Mouse (Mus musculus) MEL (cell line): ENCODE results near the gene Cpeb3. TPM values are rescaled to one million over a fixed set of nuclear protein-coding genes. Genes with fewer than 3 reads are reported as not detected.

Experiments
- DNase-seq: peaks from one replicate; pipeline ENCODE4 v3.0.0; 2011; ENCODE audit warnings: low read depth, low spot score
- H3K27ac ChIP-seq: 2 replicates; pipeline ENCODE4 v1.5.1; 2012; ENCODE audit warnings: low read depth, mild to moderate bottlenecking, control low read depth, low read length, moderate library complexity; ENCODE audit not compliant: control insufficient read depth
- H3K27me3 ChIP-seq, 2 experiments: fragments of 150-350 bp in 1 of 2; sonication (generic) in 1 of 2; 2 replicates each; pipeline ENCODE4 v1.6.1; 2012; ENCODE audit warnings: low read length in 2 of 2, mild to moderate bottlenecking in 2 of 2, improper control_type of control experiment in 1 of 2, moderate library complexity in 1 of 2; ENCODE audit not compliant: insufficient read depth in 2 of 2, control insufficient read depth in 1 of 2
- H3K36me3 ChIP-seq, 2 experiments: 2 replicates each; pipeline ENCODE4 v1.6.1; 2012 to 2014; ENCODE audit warnings: low read length in 2 of 2, improper control_type of control experiment in 1 of 2, inconsistent platforms in 1 of 2, mild to moderate bottlenecking in 1 of 2; ENCODE audit not compliant: insufficient read depth in 2 of 2, control insufficient read depth in 1 of 2
- H3K4me1 ChIP-seq, 2 experiments: fragments of 150-350 bp in 1 of 2; sonication (generic) in 1 of 2; 2 replicates each; pipeline ENCODE4 v1.6.1; 2012; ENCODE audit warnings: low read length in 2 of 2, improper control_type of control experiment in 1 of 2, mild to moderate bottlenecking in 1 of 2; ENCODE audit not compliant: insufficient read depth in 2 of 2, control insufficient read depth in 1 of 2
- H3K4me3 ChIP-seq, 2 experiments: fragments of 150-350 bp in 1 of 2; sonication (generic) in 1 of 2; 2 replicates each; pipeline ENCODE4 v1.5.1; 2012; ENCODE audit warnings: low read depth in 2 of 2, low read length in 2 of 2, mild to moderate bottlenecking in 2 of 2, moderate library complexity in 2 of 2, control low read depth in 1 of 2, improper control_type of control experiment in 1 of 2; ENCODE audit not compliant: control insufficient read depth in 1 of 2, insufficient read depth in 1 of 2
- H3K79me2 ChIP-seq: 2 replicates; pipeline ENCODE4 v1.6.1; 2012; ENCODE audit warnings: mild to moderate bottlenecking, low read length, moderate library complexity; ENCODE audit not compliant: control insufficient read depth, poor library complexity, insufficient read depth
- H3K9ac ChIP-seq: 2 replicates; pipeline ENCODE4 v1.6.1; 2012; ENCODE audit warnings: low read depth, mild to moderate bottlenecking, control low read depth, low read length, moderate library complexity; ENCODE audit not compliant: control insufficient read depth, poor library complexity, severe bottlenecking
- H3K9me3 ChIP-seq: fragments of 150-350 bp; sonication (generic); replicated peaks from 2 replicates; pipeline ENCODE4 v1.6.1; 2012; ENCODE audit warnings: mild to moderate bottlenecking, low read length, improper control_type of control experiment, moderate library complexity; ENCODE audit not compliant: insufficient read depth
- BHLHE40 ChIP-seq: IDR thresholded peaks from 2 replicates; pipeline ENCODE4 v1.6.1; 2012; ENCODE audit warnings: low read depth, mild to moderate bottlenecking, inconsistent platforms, low read length, improper control_type of control experiment, borderline replicate concordance
- CHD1 ChIP-seq: IDR thresholded peaks from 2 replicates; pipeline ENCODE4 v1.6.1; 2012; ENCODE audit warnings: low read depth, mild to moderate bottlenecking, inconsistent platforms, low read length, improper control_type of control experiment
- CHD2 ChIP-seq: IDR thresholded peaks from 2 replicates; pipeline ENCODE4 v1.6.1; 2011; ENCODE audit warnings: low read length, improper control_type of control experiment
- CTCF ChIP-seq, 3 experiments: IDR thresholded peaks in 2 of 3; conservative IDR thresholded peaks in 1 of 3; 2 replicates each; pipeline ENCODE4 v1.5.1; 2011 to 2012; ENCODE audit warnings: low read length in 3 of 3, low read depth in 2 of 3, mild to moderate bottlenecking in 2 of 3, improper control_type of control experiment in 1 of 3, inconsistent platforms in 1 of 3, mixed read lengths in 1 of 3, moderate library complexity in 1 of 3; ENCODE audit not compliant: control insufficient read depth in 1 of 3, insufficient read depth in 1 of 3, poor library complexity in 1 of 3, severe bottlenecking in 1 of 3
- E2F4 ChIP-seq: IDR thresholded peaks from 2 replicates; pipeline ENCODE4 v1.6.1; 2011; ENCODE audit warnings: low read depth, low read length, improper control_type of control experiment, borderline replicate concordance
- ELF1 ChIP-seq: IDR thresholded peaks from 2 replicates; pipeline ENCODE4 v1.6.1; 2014; ENCODE audit warnings: low read depth, mild to moderate bottlenecking, inconsistent platforms, low read length, improper control_type of control experiment, moderate library complexity
- EP300 ChIP-seq, 2 experiments: IDR thresholded peaks; 2 replicates each; pipeline ENCODE4 v1.6.1; 2011; ENCODE audit warnings: improper control_type of control experiment in 2 of 2, low read length in 2 of 2, low read depth in 1 of 2, mild to moderate bottlenecking in 1 of 2
- ETS1 ChIP-seq: IDR thresholded peaks from 2 replicates; pipeline ENCODE4 v1.6.1; 2012; ENCODE audit warnings: low read depth, mild to moderate bottlenecking, inconsistent platforms, low read length, improper control_type of control experiment, moderate library complexity
- GABPA ChIP-seq: IDR thresholded peaks from 2 replicates; pipeline ENCODE4 v1.6.1; 2012; ENCODE audit warnings: low read depth, mild to moderate bottlenecking, inconsistent platforms, low read length, improper control_type of control experiment, moderate library complexity
- GATA1 ChIP-seq: IDR thresholded peaks from 2 replicates; pipeline ENCODE4 v1.6.1; 2011; ENCODE audit warnings: low read depth, low read length, improper control_type of control experiment
- JUND ChIP-seq: IDR thresholded peaks from 2 replicates; pipeline ENCODE4 v1.6.1; 2011; ENCODE audit warnings: low read depth, mild to moderate bottlenecking, improper control_type of control experiment, low read length
- KAT2A ChIP-seq: conservative IDR thresholded peaks from 2 replicates; pipeline ENCODE4 v1.6.1; 2012; ENCODE audit warnings: low read depth, low read length, improper control_type of control experiment, inconsistent platforms
- MAFK ChIP-seq: IDR thresholded peaks from 2 replicates; pipeline ENCODE4 v1.6.1; 2011; ENCODE audit warnings: low read depth, mild to moderate bottlenecking, low read length, improper control_type of control experiment, borderline replicate concordance
- MAX ChIP-seq: IDR thresholded peaks from 2 replicates; pipeline ENCODE4 v1.6.1; 2011; ENCODE audit warnings: low read length, improper control_type of control experiment
- MAZ ChIP-seq: IDR thresholded peaks from 2 replicates; pipeline ENCODE4 v1.6.1; 2012; ENCODE audit warnings: low read depth, mild to moderate bottlenecking, inconsistent platforms, low read length, improper control_type of control experiment
- MEF2A ChIP-seq: IDR thresholded peaks from 2 replicates; pipeline ENCODE4 v1.6.1; 2014; ENCODE audit warnings: low read depth, mild to moderate bottlenecking, inconsistent platforms, low read length, improper control_type of control experiment; ENCODE audit not compliant: poor library complexity, insufficient replicate concordance, severe bottlenecking; ENCODE audit errors: extremely low read depth
- MYB ChIP-seq: IDR thresholded peaks from 2 replicates; pipeline ENCODE4 v1.6.1; 2011; ENCODE audit warnings: mild to moderate bottlenecking, low read depth, low read length, improper control_type of control experiment
- MYC ChIP-seq: IDR thresholded peaks from 2 replicates; pipeline ENCODE4 v1.6.1; 2011; ENCODE audit warnings: low read depth, mild to moderate bottlenecking, low read length, improper control_type of control experiment, moderate library complexity
- NRF1 ChIP-seq: IDR thresholded peaks from 2 replicates; pipeline ENCODE4 v1.6.1; 2014; ENCODE audit warnings: low read depth, mild to moderate bottlenecking, inconsistent platforms, low read length, improper control_type of control experiment, moderate library complexity; ENCODE audit not compliant: poor library complexity, insufficient read depth, severe bottlenecking
- POLR2A ChIP-seq, 2 experiments: IDR thresholded peaks; 2 replicates each; pipeline ENCODE4 v1.6.1; 2011 to 2012; ENCODE audit warnings: low read length in 2 of 2, mild to moderate bottlenecking in 2 of 2, control low read depth in 1 of 2, improper control_type of control experiment in 1 of 2, low read depth in 1 of 2, moderate library complexity in 1 of 2; ENCODE audit not compliant: control insufficient read depth in 1 of 2, insufficient read depth in 1 of 2, poor library complexity in 1 of 2
- POLR2AphosphoS2 ChIP-seq: IDR thresholded peaks from 2 replicates; pipeline ENCODE4 v1.6.1; 2011; ENCODE audit warnings: low read length, improper control_type of control experiment
- POLR2AphosphoS5 ChIP-seq: IDR thresholded peaks from 2 replicates; pipeline ENCODE4 v1.6.1; 2012; ENCODE audit warnings: low read depth, borderline replicate concordance, mild to moderate bottlenecking, inconsistent platforms, low read length, moderate library complexity, mixed read lengths
- RAD21 ChIP-seq: IDR thresholded peaks from 2 replicates; pipeline ENCODE4 v1.6.1; 2011; ENCODE audit warnings: mild to moderate bottlenecking, low read depth, low read length, improper control_type of control experiment
- RCOR1 ChIP-seq: IDR thresholded peaks from 2 replicates; pipeline ENCODE4 v1.6.1; 2012; ENCODE audit warnings: low read depth, mild to moderate bottlenecking, inconsistent platforms, low read length, improper control_type of control experiment
- SIN3A ChIP-seq: IDR thresholded peaks from 2 replicates; pipeline ENCODE4 v1.6.1; 2012; ENCODE audit warnings: low read length, improper control_type of control experiment, inconsistent platforms
- SMC3 ChIP-seq: IDR thresholded peaks from 2 replicates; pipeline ENCODE4 v1.6.1; 2011; ENCODE audit warnings: low read depth, low read length, improper control_type of control experiment
- TAL1 ChIP-seq: IDR thresholded peaks from 2 replicates; pipeline ENCODE4 v1.6.1; 2012; ENCODE audit warnings: mild to moderate bottlenecking, inconsistent platforms, low read length, moderate library complexity, mixed read lengths
- TBP ChIP-seq: IDR thresholded peaks from 2 replicates; pipeline ENCODE4 v1.8.0; 2011; ENCODE audit warnings: low read depth, low read length, improper control_type of control experiment
- TCF12 ChIP-seq: IDR thresholded peaks from 2 replicates; pipeline ENCODE4 v1.6.1; 2014; ENCODE audit warnings: low read depth, mild to moderate bottlenecking, inconsistent platforms, low read length, improper control_type of control experiment, moderate library complexity
- UBTF ChIP-seq: IDR thresholded peaks from 2 replicates; pipeline ENCODE4 v1.6.1; 2012; ENCODE audit warnings: low read depth, mild to moderate bottlenecking, inconsistent platforms, low read length, improper control_type of control experiment, moderate library complexity, borderline replicate concordance; ENCODE audit not compliant: insufficient read depth
- USF1 ChIP-seq: IDR thresholded peaks from 2 replicates; pipeline ENCODE4 v1.6.1; 2014; ENCODE audit warnings: low read depth, mild to moderate bottlenecking, inconsistent platforms, low read length, improper control_type of control experiment, moderate library complexity
- USF2 ChIP-seq, 2 experiments: IDR thresholded peaks; 2 replicates each; pipeline ENCODE4 v1.6.1; 2011 to 2012; ENCODE audit warnings: improper control_type of control experiment in 2 of 2, low read length in 2 of 2, borderline replicate concordance in 1 of 2, inconsistent platforms in 1 of 2, low read depth in 1 of 2, mild to moderate bottlenecking in 1 of 2; ENCODE audit not compliant: insufficient read depth in 1 of 2
- ZC3H11A ChIP-seq: IDR thresholded peaks from 2 replicates; pipeline ENCODE4 v1.6.1; 2012; ENCODE audit warnings: low read depth, mild to moderate bottlenecking, inconsistent platforms, low read length, improper control_type of control experiment
- ZKSCAN1 ChIP-seq: IDR thresholded peaks from 2 replicates; pipeline ENCODE4 v1.6.1; 2012; ENCODE audit warnings: low read depth, mild to moderate bottlenecking, inconsistent platforms, low read length, improper control_type of control experiment, moderate library complexity
- ZMIZ1 ChIP-seq: IDR thresholded peaks from 2 replicates; pipeline ENCODE4 v1.6.1; 2012; ENCODE audit warnings: low read depth, mild to moderate bottlenecking, inconsistent platforms, low read length, improper control_type of control experiment, moderate library complexity
- ZNF384 ChIP-seq: IDR thresholded peaks from 2 replicates; pipeline ENCODE4 v1.6.1; 2012; ENCODE audit warnings: low read depth, mild to moderate bottlenecking, inconsistent platforms, low read length, improper control_type of control experiment
- polyA plus RNA-seq, 2 experiments: library from polyadenylated mRNA; stranded (reverse) in 1 of 2; unstranded in 1 of 2; fragments of >175 nt in 1 of 2; fragments of >200 nt in 1 of 2; gene quantifications; 2 replicates each; pipeline versions ENCODE4 v1.2.1 to v1.2.4; 2012; ENCODE audit warnings: low replicate concordance in 2 of 2, low read depth in 1 of 2; ENCODE audit not compliant: insufficient read length in 2 of 2, insufficient read depth in 1 of 2, missing spikeins in 1 of 2
- total RNA-seq: library from RNA; depleted of rRNA; stranded (reverse); fragments of 300-350 nt; gene quantifications from 2 replicates; pipeline ENCODE4 v1.2.3, GENCODE M21; 2012

The Cpeb3 gene
- total and polyA plus RNA-seq, 3 experiments, result 0.35 to 0.93 TPM; not detected in 1

DNA sequence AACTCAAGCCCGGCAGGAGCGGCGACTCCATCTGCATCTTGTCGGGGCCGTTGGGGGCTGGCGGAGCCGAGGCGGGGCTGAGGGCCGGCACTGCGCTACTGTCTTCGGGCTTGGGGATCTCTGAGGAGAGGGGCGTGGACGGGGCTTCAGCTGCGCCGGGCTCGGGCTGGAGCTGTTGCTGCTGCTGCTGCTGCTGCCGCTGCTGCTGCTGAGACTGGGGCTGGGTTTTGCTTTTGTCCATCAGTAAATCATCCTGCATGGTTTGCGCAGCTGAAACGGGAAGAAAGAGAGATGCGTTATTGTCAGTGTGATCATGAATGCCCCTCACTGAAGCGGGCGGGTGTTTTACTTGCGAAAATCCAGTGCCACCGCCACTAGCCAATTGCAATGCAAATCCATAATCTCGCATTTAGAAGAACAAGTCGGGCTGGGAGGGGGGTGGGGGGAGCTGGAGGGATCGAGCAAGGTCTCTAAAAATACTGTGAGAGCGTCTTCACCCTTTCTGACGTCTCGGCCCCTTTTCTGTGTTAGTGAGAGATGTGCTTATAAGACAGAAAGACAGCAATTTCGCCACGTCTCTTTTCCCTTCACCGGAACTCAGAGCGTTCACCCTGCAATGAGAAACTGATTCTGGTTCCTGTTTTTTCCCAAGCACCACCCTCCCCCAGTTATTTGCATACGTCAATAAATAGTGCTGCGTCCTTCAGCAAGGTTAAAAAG, 33.5 kb downstream of the Cpeb3 start:
- peak overlapping the region; percentile 61 for H3K9ac ChIP-seq
- H3K27me3 ChIP-seq, result no peaks in the 10 kb centered on the region
- peaks cover 0 to 2% of the 10 kb centered on the region in 2 experiments; a peak in 1 of 4 replicates for H3K36me3 ChIP-seq
- peak overlapping the region; percentile 77 for H3K27ac ChIP-seq
- peaks cover 2 to 6% of the 10 kb centered on the region in 2 experiments; a peak in 2 of 4 replicates for H3K4me1 ChIP-seq
- peak overlapping the region; percentile 80 to 91 for H3K4me3 ChIP-seq
- DNase-seq, result peak; percentile 92
- H3K79me2 ChIP-seq, result no peaks in the 10 kb centered on the region; the same call in 1 of the 2 replicates
- no peaks in the 10 kb centered on the region for H3K9me3 ChIP-seq
- peak; percentile 28; the same call in 1 of the 2 replicates for TF ChIP-seq UBTF
- peak; percentile 15 to 51; a peak in 2 of 4 replicates for TF ChIP-seq POLR2A (IDR thresholded peaks at IDR 0.05; ENCODE audit: control insufficient read depth in 1 of 2, insufficient read depth in 1 of 2, low read depth in 1 of 2, low read length in 2 of 2, poor library complexity in 1 of 2)
- no peak for TF ChIP-seq ZNF384
- TF ChIP-seq MAFK, result no peak
- no peak for TF ChIP-seq BHLHE40
- no peak for TF ChIP-seq GABPA
- TF ChIP-seq NRF1, result 0 out of 2 replicates have a peak, but pooled peaks have one; percentile 1
- TF ChIP-seq ETS1, result no peak
- no peak for TF ChIP-seq JUND
- no peak for TF ChIP-seq MEF2A
- peak; percentile 79 for TF ChIP-seq CHD1
- no peak for TF ChIP-seq ZMIZ1
- TF ChIP-seq MYC, result no peak; the same call in 1 of the 2 replicates
- TF ChIP-seq MYB, result no peak
- TF ChIP-seq ZKSCAN1, result no peak
- peak; percentile 31; the same call in 1 of the 2 replicates for TF ChIP-seq MAX
- no peak for TF ChIP-seq CTCF (IDR thresholded peaks at IDR 0.05 in 2 of 3, conservative IDR thresholded peaks at IDR 0.05 in 1 of 3; ENCODE audit: control insufficient read depth in 1 of 3, insufficient read depth in 1 of 3, low read depth in 2 of 3, low read length in 3 of 3, poor library complexity in 1 of 3, severe bottlenecking in 1 of 3)
- no peak for TF ChIP-seq MAZ
- no peak for TF ChIP-seq ELF1
- no peak for TF ChIP-seq USF2 (IDR thresholded peaks at IDR 0.05; ENCODE audit: borderline replicate concordance in 1 of 2, insufficient read depth in 1 of 2, low read depth in 1 of 2, low read length in 2 of 2)
- TF ChIP-seq POLR2AphosphoS2, result no peak
- TF ChIP-seq TBP, result peak; percentile 69; the same call in 1 of the 2 replicates
- no peak for TF ChIP-seq EP300 (IDR thresholded peaks at IDR 0.05; ENCODE audit: low read depth in 1 of 2, low read length in 2 of 2)
- TF ChIP-seq GATA1, result 0 out of 2 replicates have a peak, but pooled peaks have one; percentile 9
- no peak for TF ChIP-seq CHD2
- no peak for TF ChIP-seq USF1
- TF ChIP-seq E2F4, result no peak
- no peak for TF ChIP-seq TAL1
- TF ChIP-seq KAT2A, result no peak
- TF ChIP-seq SMC3, result no peak
- TF ChIP-seq SIN3A, result peak; percentile 91
- TF ChIP-seq RCOR1, result peak; percentile 13; the same call in 1 of the 2 replicates
- no peak for TF ChIP-seq TCF12
- TF ChIP-seq POLR2AphosphoS5, result no peak
- no peak for TF ChIP-seq ZC3H11A
- TF ChIP-seq RAD21, result no peak
